Mouse (Mus musculus): ENCODE data around the gene Gm21897. TPM values are rescaled to one million over a fixed set of nuclear protein-coding genes. Genes with fewer than 3 reads are reported as not detected.
"Not testable (repeated sequence)": the region's sequence is repeated elsewhere in the genome, so short reads cannot be mapped to it uniquely, and the experiment has no call there.

Gm21897 gene
- total RNA-seq (2021): not detected

DNA sequence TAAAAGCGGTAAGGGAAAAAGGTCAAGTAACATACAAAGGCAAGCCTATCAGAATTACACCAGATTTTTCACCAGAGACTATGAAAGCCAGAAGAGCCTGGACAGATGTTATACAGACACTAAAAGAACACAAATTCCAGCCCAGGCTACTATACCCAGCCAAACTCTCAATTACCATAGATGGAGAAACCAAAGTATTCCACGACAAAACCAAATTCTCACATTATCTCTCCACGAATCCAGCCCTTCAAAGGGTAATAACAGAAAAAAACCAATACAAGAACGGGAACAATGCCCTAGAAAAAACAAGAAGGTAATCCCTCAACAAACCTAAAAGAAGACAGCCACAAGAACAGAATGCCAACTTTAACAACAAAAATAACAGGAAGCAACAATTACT, at the start of gene Gm21897:
Gene Gm21897 (plus strand): TSS at position 301 of the 400 bp plus-strand sequence.
- not testable (repeated sequence) for DNase-seq

DNA sequence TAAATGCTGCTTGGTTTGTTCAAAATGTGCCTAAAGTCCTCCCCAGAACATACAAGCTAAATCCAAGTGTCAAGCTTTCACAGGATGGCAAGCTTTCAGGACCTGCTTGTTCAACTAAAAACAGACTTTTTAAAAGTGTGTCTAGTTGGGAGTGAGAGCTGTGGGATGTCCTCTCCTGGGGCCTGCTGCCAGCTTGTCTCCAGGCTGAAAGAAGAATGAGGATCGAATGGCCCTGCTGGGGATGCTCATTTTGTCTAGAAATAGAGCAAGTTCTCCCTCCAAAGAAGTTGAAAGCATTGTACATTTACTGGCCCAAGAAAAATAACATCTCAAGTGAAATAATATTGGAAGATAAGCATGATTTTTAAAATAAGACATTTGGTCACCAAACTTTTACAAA, 45.0 kb upstream of the Gm21897 start:
- no peak for DNase-seq

DNA sequence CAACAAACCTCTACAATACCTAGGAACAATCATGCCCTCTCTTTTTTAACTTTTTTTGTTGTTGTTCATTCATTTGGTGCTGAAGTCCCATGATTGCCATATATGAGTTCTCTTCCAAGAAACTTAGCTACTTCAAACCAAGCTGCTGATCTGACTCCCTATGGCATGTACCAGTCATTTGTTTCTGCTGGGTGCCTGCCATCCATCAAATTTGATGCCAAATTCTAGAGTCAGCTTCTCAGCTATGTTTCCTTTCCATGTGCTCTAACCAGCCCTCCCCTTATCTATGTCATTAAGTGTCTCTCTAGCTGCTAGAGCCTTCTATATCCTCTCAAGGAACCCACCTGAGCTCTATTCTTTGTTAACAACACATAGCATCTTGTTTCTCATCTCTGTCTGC, 39.8 kb upstream of the Gm21897 start:
- no peak for DNase-seq

DNA sequence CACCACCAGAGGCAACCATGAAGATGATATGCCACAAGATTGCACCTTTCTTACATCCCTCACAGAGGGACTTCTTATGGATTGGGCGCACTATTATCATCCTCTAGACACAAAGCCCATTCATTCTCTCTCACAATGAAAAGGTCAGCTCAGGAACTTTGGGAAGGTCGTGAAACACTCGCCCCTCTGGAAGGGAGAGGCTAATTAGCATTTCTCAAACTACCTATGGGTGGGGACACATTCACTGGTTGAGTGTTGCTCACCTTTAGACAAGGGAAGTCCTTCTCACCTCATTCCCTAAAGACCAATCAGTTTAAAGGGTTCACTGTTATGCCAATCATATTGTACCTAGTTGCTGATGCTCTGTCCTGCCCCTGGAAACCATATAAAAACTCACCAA, 24.2 kb upstream of the Gm21897 start:
- no peak for DNase-seq

DNA sequence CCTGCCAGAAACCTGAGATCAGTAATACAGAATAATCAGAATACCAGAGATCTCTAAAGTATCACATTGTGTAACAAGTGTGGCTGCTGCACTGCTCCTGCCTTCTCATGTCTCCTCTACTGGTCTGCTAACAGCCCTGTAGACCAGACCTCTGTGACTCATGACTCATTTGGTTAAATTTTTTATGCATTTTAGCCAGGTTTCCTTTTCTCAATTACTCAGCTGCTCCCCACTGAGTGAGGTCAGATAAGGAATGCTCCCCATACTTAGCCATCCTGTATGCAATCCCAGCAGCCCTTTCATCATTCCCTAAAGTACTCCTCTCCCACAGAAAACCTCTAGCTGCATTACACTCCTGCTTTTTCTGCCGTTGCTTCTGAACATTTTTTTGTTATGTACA, 23.0 kb upstream of the Gm21897 start:
- DNase-seq: no peak

DNA sequence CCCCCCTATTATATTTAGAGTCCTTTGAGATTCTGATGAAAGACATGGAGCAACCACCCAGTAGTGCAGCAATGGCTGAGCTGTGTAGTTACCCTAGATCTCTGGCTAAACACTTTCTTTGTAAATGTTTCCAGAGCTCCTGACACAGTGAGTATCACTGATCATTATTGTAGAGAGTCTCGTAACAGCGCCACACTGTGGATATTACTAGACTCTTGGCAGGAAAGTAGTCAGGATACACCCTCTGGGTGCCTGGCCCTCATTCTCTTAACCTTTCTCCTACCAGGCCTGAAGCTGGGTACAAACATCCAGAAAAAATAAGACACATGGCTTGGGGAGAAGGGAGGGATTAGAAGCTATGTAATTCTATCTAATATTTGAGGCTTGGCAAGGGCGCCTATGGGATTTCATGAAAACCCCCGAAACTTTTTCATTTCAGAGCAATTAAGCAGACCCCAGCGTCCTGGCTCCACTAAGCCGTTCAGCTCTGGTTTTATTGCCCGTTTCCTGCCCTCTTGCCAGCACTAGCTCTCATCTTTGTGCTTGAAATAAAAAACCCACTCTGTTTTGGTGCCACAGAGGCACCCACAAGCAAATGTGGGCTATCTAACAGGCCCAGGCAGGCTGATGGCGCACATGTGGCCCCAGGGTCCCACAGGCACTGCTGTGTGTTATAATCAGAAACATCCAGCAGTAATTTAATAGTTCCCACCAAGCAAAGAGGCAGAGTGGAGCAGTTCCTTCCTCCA, 22.2 kb upstream of the Gm21897 start:
- peak in 1 of 2 experiments; percentile 1 for DNase-seq

DNA sequence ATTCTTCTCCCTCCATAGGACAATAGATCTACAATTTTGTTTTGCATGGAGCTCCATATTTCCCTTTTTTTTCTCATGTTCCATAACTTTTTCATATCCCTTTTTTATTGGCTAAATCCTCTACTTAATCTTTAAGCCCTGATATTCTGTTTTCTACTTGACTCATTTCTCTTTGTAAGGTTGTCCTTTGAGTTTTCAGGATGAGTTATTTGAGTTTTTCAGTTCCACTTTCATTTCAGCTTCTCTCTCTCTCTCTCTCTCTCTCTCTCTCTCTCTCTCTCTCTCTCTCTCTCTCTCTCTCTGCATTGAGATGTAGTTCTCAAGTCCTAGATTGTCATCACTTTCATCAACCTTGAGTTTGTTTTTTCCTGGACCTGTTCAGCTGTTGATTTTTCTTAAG, 17.3 kb downstream of the Gm21897 start:
- DNase-seq: no peak

DNA sequence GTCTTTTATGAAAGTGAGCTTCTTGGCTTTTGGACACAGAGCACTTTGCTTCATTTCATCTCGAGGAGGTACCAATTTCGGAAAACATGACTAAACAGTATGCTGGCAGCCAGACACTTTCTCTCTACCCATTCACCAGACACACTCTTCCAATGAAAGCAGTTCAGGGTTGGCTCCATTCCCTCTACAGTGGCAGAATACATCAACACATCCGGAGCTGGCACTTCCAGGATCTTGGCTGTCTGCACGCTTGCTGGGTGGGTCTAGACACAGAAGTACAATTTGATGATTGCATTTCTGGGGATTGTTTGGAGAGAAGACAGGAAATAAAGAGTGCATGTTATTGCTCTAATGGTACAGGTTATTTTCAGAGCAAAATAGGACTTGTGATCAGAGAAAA, 21.8 kb downstream of the Gm21897 start:
- no peak for DNase-seq

DNA sequence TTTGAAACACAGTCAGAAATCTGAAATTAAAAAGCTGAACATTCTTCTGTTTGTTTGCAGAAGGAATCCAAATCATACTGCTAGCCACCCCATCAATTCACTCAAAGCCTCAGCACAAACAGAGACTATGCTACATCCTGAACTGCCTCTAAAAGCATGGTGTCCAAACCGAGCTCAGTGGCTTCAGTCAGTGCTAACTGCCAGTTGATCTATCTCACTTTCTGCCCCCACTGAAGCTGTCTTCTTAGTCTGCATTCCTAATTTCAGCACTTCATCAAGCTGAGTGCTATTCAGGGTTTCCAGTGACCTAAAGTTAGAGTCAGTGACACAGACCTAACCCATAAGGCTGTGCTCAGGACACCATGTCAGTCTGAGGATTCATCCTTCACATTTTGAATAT, 28.8 kb downstream of the Gm21897 start:
- no peak for DNase-seq

DNA sequence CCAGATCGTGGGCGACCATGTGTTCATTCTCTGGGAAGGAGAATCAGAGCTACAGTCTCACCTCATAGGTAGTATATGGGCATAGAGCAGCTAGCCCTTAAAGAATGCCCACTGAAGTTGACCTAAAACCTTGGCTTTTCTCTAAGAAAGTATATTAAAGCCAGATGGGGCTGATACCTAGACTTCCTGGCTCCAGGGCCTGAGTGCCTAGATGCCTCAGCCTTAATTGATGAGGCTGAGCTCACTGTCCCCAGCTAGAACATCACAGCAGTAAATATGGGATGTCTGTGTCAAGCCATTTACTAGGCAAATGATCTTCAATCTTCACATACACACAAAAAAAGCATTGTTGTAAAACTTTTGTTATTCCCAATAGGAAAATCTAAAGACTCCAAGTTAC, 32.1 kb downstream of the Gm21897 start:
- DNase-seq: no peak

DNA sequence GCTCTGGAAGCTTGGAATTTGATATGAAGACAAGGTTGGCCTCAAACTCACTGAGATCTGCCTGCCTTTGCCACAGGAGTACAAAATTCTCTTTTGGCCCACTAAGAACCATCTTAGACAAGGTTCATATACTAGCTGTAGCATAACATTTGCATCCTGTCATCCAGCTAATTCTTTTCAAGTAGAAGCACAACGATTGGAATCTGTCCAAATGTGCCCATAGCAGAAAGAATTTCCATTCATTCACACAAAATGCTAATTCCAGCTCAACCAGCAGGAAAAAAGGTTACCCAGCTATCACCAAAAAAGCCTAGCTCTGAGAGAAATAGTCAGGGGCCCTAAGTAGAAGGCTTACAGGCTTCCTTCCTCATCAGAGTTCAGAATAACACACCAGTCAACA, 34.0 kb downstream of the Gm21897 start:
- no peak for DNase-seq

DNA sequence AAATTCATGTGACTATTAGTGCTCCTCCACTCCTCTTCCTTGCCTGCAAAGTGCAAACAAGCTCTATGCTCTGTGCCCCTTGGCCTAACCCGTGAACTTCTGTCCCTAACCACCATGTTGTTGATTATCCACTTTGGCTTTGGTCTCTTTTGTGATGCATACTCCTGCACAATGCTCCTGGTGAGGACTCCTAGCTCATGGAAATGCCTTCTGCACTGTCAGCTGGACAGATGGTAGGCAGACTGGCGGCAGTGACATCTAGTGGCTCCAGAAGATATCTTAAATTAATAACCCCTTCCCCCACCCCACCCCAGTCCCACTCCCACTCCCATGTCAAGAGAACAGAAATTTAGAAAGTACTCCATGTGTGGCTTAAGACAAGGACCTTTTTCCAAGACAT, 35.1 kb downstream of the Gm21897 start:
- DNase-seq: no peak

DNA sequence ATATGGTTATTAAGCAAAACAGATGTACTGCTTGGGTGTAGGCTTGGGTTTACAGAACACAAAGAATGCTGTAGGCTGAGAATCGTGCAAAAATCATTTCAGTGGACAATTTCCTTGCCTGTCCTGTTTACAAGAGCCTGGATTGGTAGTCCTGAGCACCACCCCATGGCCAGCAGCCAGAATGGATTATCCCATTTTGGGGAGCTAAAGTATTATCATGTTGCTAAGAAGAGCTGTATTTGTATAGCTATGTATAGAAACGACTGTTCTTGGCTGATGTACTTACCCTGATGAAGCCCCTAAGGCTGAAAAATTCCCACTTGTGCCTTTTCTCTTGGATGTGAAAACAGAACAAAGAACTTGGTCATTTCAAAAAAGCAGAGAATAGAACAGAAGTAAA, 37.6 kb downstream of the Gm21897 start:
- DNase-seq: no peak

DNA sequence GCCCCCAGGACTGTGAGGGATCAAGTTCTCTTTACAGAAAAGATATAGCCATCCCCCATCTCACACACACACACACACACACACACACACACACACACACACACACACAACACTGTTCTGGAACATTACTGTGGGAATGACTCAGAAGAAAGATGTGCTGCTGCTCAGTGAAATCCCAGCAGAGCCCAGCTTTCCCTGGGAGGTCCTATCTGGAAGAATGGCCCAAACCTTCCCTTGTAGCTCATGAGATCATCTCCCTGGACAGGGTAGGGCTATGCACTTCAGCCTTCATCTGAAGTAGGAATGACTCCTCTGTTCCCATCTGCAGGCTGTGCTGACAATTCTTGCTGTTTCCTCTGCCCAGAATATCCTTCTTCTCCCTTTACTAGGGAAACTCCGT, 38.1 kb downstream of the Gm21897 start:
- no peak for DNase-seq

DNA sequence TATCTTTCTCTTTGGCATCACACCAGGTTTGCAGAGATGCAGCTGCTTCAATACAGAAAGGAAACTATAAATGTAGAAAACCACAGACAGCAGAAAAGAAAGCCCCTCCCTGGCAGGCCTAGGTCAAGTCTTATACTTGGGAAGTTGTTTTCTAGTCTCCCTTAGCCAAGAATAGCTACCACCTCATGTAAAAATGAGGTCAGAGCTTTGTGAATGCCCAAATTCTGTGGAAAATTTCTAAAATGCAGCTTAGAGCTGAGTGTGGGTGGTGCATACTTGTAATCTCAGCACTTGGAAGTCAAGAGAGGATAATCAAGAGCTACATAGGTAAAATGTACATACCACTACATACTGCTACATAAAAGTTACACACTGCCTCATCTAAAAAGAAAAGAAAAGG, 40.5 kb downstream of the Gm21897 start:
- no peak for DNase-seq

DNA sequence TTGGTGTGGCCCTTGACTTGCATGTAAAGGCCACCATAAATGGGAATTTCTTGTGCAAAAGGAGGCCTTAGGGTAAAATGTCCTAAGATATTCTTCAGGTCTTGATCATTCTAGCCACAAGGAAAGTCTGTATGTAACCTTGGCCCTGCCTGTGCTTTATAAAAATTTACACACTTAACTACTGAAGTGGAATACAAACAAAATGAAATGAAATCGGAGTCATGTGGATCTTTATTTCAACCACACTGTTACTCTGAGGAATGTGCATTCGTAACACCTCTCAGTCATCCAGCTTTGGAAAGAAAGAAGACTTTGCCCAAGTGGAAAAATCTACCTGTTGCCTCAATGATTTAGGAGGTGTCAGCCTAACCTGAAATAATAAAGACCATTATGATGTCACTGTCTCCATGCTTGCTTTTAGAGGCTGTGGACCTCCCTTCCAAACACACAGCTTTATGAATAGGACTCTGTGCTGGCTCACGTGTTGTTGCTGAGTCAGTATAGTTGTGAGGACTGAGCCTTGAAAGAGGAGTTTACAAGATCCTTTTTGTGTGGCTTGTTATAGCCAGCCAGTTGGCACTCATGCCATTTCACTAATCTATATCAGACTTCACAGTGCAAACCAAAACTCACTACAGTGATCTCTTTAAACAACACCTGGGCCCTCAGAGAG, 42.0 kb downstream of the Gm21897 start:
- no peak for DNase-seq

DNA sequence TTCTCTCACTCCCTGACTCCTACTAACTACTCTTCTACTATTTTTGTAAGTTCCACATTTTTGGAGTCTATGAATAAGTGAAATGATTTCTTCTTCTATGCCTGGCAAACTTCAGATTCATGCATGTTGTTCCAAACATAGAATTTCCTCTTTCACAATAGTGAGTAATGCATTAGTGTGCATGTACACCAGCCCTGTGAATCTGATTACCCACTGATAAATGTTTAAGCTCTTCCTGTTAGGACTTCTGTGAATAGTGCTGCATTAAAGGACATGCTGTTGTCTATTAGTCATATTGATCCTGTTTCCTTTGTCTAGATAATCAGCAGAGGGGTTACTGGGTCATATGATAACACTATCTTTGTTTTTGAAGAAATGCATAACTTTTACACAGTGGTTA, 43.6 kb downstream of the Gm21897 start:
- no peak for DNase-seq
